Mouse (Mus musculus): ENCODE measurements around the gene Ctrb1. TPM values are rescaled to one million over a fixed set of nuclear protein-coding genes. Genes with fewer than 3 reads are reported as not detected.

Gene Ctrb1
- total RNA-seq, 2 experiments from 2014 or later, result not detected

DNA sequence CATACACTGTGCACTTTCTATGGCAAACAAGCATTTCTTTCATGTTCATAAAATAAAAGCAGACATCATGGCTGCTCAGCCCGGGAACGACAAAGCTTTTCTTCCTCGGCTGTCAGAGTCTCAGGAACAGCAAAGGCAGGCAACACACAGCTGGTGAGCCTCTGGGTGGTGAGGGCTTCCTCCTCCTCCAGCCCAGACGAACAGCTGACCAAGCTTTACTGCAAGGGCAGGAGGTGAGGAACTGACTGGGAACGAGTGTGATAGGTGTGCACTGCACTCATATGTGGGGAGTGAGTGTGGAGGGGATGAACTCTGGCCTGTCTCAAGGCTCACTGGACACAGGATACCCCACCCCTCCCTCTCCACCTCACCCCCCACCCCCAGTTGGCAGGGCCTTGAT, 28.1 kb upstream of the Ctrb1 start:
- DNase-seq, result no peak
- intact Hi-C loops (cut with DNase I), result loop anchor here (5.0 kb wide), 1 partner anchor 33 kb away; no protein-coding TSS in a partner anchor

DNA sequence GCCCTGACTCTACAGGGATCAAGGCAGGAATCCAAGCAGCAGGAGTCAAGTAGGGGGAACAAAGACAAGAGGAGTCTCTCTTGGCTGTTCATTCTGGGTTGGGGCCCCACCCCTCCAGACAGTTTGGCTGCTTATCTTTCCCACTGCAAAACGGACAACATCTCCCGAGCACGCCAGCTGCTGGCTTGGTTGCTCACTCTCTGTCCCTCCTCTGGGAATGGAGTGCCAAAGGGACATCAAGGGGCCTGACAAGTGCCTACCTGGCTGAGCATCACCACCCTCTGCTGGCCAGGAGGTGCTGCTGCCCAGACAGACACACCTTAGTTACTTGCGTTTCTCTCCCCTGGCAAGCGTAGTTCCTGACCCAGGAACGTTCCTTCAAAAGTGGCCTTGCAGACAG, 27.1 kb upstream of the Ctrb1 start:
- DNase-seq, result peak; percentile 61
- intact Hi-C loops (cut with DNase I), result loop anchor here (5.0 kb wide), 1 partner anchor 34 kb away; no protein-coding TSS in a partner anchor

DNA sequence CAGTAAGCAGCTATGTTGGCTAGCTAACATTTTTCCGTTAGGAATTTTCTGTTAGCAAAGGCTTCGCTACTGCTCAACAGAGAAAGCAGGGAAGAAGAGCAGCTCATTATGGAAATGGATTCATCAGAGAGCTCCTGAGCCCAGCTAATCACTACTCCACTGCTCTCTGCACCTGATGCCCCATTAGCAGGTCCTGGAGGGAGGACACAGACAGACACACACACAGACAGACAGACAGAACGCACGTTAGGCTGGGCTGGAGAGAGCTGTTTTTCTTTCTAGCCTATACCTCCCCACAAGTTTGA, 26.6 kb upstream of the Ctrb1 start:
- intact Hi-C loops (cut with DNase I), result loop anchor here (5.0 kb wide), 1 partner anchor 35 kb away; no protein-coding TSS in a partner anchor
- no peak for DNase-seq

DNA sequence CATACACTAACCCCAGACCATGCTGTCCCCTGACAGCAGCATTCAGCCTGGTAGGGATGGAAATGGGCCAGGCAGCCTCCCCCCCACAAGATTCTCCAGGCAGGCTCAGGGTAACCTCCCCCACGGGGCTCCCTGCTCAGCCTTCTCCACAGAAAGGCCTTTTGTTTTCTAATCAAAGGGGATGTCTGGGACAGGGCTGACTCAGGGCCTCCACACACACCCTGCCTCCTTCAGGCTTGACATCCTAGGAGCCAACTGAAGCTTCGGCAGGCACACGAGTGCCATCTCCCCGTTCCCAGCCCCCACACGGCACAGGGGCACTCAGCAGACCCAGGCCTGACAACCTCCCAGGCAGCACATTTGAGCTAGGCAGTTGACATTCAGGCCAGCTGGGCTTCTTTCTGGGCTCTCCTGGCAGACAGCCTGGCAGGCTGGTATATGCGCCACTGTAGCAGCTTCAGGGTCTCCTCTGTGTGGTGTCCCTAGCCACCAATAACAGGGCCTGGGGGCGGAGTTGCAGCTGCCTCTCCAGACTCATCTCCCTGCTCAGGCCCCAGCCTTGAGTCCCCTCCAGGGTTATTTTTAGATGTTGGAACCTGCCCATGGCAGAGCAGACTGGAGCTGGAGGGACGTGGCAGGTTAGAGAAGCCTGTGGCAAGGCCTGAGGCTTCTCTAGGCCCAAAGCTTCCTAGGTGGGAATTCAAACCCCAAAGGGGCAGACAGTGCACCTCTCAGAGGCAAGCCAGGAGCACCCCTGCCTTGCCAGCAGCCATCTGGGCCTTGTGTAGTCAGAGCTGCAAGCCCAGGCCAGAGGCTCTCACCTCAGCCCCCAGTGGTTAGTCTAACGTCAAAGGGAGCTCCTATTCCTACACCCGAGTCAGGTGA, 26.0 kb upstream of the Ctrb1 start:
- peak; percentile 74 to 92 for DNase-seq
- intact Hi-C loops (cut with DNase I), result loop anchor here (5.0 kb wide), 1 partner anchor 35 kb away; no protein-coding TSS in a partner anchor

- no peak for DNase-seq
- intact Hi-C loops (cut with DNase I), result loop anchor here (2.0 to 5.0 kb wide), 2 partner anchors 37 to 97 kb away; no protein-coding TSS in a partner anchor
Measured at GRCm38 (mm10) chr8:111715514-111715913, 24.7 kb upstream of the Ctrb1 start.

DNA sequence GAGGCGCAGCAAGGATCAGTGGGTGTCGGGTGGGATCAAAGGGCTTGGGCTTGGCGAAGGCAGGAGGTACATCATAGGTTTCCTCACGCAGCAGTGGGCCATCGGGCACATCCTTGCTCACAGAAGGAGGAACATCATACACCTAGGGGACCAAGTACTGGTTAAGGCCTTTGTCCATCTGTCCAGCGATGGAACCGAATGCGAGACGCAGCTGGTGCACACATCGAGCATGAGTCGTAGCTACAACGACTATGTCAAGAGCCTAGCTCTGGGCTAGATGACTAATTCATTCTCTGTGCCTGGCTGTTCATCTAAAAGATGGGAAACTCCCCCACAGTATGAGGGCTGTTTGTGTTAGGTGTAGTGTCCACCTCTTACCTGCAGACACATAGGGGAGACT, 23.5 kb upstream of the Ctrb1 start:
- DNase-seq, result no peak
- intact Hi-C loops (cut with DNase I), result loop anchor here (2.0 kb wide), 1 partner anchor 99 kb away; no protein-coding TSS in a partner anchor

DNA sequence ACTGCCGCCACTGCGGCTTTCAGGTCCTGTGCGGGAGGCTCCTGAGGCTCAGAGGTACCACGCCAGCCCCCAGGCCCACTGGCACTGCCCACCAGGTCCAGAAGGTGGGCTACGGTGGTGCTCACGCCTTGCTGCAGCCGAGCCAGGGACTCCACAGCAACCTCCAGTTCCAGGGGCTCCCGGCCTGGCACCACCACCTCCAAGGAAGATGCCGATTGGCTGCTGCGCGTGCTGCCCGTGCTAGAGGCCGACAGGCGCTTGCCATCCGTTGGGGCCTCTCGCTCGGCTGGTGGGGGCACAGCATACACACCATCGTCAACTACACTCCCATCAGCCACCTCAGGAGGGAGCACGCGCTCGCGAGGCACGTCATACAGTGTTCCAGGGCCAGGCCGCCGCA, 23.0 kb upstream of the Ctrb1 start:
- intact Hi-C loops (cut with DNase I), result loop anchor here (2.0 kb wide), 2 partner anchors 35 to 99 kb away; no protein-coding TSS in a partner anchor
- DNase-seq, result no peak

GRCm38 (mm10) chr8:111713291-111713690, 22.5 kb upstream of the Ctrb1 start:
- intact Hi-C loops (cut with DNase I), result loop anchor here (2.0 kb wide), 1 partner anchor 34 kb away; no protein-coding TSS in a partner anchor
- DNase-seq, result no peak

GRCm38 (mm10) chr8:111712588-111712987, 21.8 kb upstream of the Ctrb1 start:
- peak; percentile 73 to 79 for DNase-seq
- intact Hi-C loops (cut with DNase I), result loop anchor here (2.0 kb wide), 1 partner anchor 34 kb away; no protein-coding TSS in a partner anchor

DNA sequence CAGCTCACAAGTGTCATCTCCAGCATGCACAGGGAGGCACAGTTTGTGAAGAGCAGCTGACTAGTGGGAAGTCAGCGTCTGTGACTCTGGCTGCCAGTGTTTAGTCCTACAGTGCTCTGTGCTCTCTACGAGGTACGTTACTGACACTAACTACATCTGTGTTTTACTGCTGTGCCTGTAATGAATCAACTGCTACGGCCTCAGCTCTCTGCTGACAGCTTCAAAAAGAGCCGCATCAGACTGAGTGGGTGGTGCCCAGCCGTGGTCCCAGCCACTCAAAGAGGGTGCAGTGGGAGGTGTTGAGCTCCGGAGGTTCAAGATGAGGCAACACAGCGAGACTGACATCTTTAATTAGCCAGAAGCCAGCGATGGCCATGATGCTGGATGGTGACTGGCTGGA, 21.3 kb upstream of the Ctrb1 start:
- intact Hi-C loops (cut with DNase I), result loop anchor here (2.0 kb wide), 1 partner anchor 33 kb away; no protein-coding TSS in a partner anchor

DNA sequence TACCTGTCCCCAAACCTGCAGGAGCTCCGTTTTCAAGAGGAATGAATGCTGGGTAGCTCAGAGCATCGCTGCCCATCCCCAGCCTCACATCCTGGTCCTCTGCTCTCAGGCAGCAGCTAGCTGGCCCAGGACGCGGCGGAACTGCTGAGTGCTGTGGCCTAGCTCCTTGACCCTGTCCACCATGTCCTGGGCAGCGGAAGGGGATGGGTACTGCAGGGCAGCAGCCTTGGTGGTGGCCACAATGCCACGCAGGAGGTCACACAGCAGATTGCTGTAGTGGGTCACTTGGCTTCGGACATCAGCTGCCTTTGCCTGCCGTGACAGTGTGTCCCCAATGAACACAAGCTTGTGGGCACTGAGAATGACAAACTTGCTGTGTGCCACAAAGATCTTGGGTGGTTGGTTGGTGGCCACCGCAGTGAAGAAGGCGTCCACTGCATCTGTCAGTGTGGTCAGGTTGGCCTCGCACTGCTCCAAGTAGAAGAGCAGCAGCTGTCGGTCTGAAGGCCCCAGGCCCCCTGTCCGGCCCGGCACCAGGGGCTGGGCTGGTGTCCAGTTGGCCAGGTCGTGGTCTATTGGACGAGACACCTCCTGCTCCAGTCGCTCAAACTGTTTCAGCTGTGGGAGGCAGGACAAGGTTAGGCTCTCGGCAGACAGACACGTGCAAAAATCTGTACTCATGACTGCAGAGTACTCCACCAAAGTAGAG, 20.1 kb upstream of the Ctrb1 start:
- DNase-seq, result no peak
- intact Hi-C loops (cut with DNase I), result no loop called here

More for the DNA sequence above, 21.3 kb upstream of the Ctrb1 start:
- DNase-seq, result no peak

- intact Hi-C loops (cut with DNase I), result no loop called here
- DNase-seq, result no peak
Measured at GRCm38 (mm10) chr8:111709223-111709622, 18.4 kb upstream of the Ctrb1 start.

DNA sequence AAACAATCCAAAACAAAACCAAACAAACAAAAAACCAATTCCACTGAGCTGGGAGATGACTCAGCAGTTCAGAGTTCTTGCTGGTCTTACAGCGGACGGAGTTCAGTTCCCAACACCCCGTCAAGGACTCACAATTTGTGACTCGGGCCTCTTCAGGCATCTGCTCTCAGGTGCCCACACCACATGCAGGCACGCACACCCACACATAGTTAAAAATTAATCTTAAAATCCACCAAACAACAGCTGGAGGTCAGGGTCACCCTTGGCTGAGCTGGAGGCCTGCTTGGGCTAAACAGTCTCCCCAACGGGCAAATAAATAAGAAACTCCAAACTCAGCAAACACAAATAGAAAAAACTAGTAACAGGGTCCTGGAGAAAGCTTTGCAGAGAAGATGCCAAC, 17.5 kb upstream of the Ctrb1 start:
- intact Hi-C loops (cut with DNase I), result no loop called here
- DNase-seq, result no peak

GRCm38 (mm10) chr8:111705699-111706098, 14.9 kb upstream of the Ctrb1 start:
- no peak for DNase-seq
- intact Hi-C loops (cut with DNase I), result no loop called here

GRCm38 (mm10) chr8:111705222-111705621, 14.4 kb upstream of the Ctrb1 start:
- no peak for DNase-seq
- intact Hi-C loops (cut with DNase I), result no loop called here

GRCm38 (mm10) chr8:111704585-111704984, 13.8 kb upstream of the Ctrb1 start:
- DNase-seq, result no peak
- intact Hi-C loops (cut with DNase I), result no loop called here

GRCm38 (mm10) chr8:111701380-111701779, 10.6 kb upstream of the Ctrb1 start:
- DNase-seq, result no peak
- intact Hi-C loops (cut with DNase I), result no loop called here

GRCm38 (mm10) chr8:111700740-111701139, 9.9 kb upstream of the Ctrb1 start:
- intact Hi-C loops (cut with DNase I), result no loop called here
- DNase-seq, result no peak

DNA sequence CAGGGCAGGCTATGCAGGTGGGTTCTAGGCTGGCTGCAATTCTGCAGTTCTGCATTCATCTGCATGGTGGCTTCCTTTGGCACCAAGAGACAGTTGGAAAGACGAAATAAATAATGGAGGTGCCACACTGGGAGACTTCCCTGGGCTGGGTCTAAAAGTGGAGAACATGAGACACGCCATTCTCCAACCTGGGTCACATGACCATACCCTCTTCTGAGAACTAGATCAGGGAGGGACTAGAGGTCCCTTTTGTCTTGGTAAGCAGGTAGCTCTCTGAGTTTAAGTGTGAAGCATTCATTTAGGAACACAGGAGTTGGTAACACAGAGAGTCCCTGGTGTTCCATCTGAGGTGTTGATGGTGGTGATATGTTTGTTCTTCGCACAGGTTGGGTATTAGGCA, 9.4 kb upstream of the Ctrb1 start:
- DNase-seq, result no peak
- intact Hi-C loops (cut with DNase I), result no loop called here

GRCm38 (mm10) chr8:111699035-111699434, 8.2 kb upstream of the Ctrb1 start:
- no peak for DNase-seq
- intact Hi-C loops (cut with DNase I), result no loop called here

GRCm38 (mm10) chr8:111697655-111698054, 6.8 kb upstream of the Ctrb1 start:
- intact Hi-C loops (cut with DNase I), result no loop called here
- DNase-seq, result no peak

All from heart, postnatal 14 days (tissue).